Mouse (Mus musculus) midbrain, embryonic 13.5 days (tissue): ENCODE results near the gene Rhob. TPM values are rescaled to one million over a fixed set of nuclear protein-coding genes. Genes with fewer than 3 reads are reported as not detected.

Experiments
- ATAC-seq: fragments of 200-750 bp; cut with Nextera tagmentation; 2 replicates; pipeline ENCODE4 v1.8.0; 2017; ENCODE audit warnings: mild to moderate bottlenecking, moderate TSS enrichment, moderate library complexity
- H3K27ac ChIP-seq: fragments of 300-500 bp; sonication (generic); 2 replicates; pipeline ENCODE4 v1.5.1; 2015; ENCODE audit warnings: inconsistent platforms, mild to moderate bottlenecking, moderate library complexity
- H3K27me3 ChIP-seq: fragments of 300-500 bp; sonication (generic); 2 replicates; pipeline ENCODE4 v1.6.1; 2015; ENCODE audit warnings: mild to moderate bottlenecking, inconsistent platforms
- H3K36me3 ChIP-seq: fragments of 300-500 bp; sonication (generic); 2 replicates; pipeline ENCODE4 v1.6.1; 2015; ENCODE audit warnings: mild to moderate bottlenecking, inconsistent platforms
- H3K4me1 ChIP-seq: fragments of 300-500 bp; sonication (generic); replicated peaks from 2 replicates; pipeline ENCODE4 v1.6.1; 2015; ENCODE audit warnings: inconsistent platforms
- H3K4me2 ChIP-seq: fragments of 300-500 bp; sonication (generic); replicated peaks from 2 replicates; pipeline ENCODE4 v1.6.1; 2015; ENCODE audit warnings: moderate library complexity, mild to moderate bottlenecking, inconsistent platforms
- H3K4me3 ChIP-seq: fragments of 300-500 bp; sonication (generic); replicated peaks from 2 replicates; pipeline ENCODE4 v1.5.1; 2015; ENCODE audit warnings: mild to moderate bottlenecking, inconsistent platforms
- H3K9ac ChIP-seq: fragments of 300-500 bp; sonication (generic); replicated peaks from 2 replicates; pipeline ENCODE4 v1.6.1; 2015; ENCODE audit warnings: mild to moderate bottlenecking, inconsistent platforms
- H3K9me3 ChIP-seq: fragments of 300-500 bp; sonication (generic); 2 replicates; pipeline ENCODE4 v1.6.1; 2016; ENCODE audit warnings: mild to moderate bottlenecking, inconsistent platforms
- WGBS: fragments of 180-500 bp; shearing (Covaris S2); methylation state at CpG from one replicate; pipeline ENCODE4 v1.1.7; 2015; 5-methylcytosine and 5-hydroxymethylcytosine counted together
- polyA plus RNA-seq: library from polyadenylated mRNA; unstranded; fragments of >200 nt; fragmentation: Nextera tagmentation; extraction: Ambion mirVana; gene quantifications from 2 replicates; pipeline ENCODE4 v1.2.1, GENCODE M21; 2015

The Rhob gene
- polyA plus RNA-seq, 1 experiment from 2014 or later: 67.8 TPM

DNA sequence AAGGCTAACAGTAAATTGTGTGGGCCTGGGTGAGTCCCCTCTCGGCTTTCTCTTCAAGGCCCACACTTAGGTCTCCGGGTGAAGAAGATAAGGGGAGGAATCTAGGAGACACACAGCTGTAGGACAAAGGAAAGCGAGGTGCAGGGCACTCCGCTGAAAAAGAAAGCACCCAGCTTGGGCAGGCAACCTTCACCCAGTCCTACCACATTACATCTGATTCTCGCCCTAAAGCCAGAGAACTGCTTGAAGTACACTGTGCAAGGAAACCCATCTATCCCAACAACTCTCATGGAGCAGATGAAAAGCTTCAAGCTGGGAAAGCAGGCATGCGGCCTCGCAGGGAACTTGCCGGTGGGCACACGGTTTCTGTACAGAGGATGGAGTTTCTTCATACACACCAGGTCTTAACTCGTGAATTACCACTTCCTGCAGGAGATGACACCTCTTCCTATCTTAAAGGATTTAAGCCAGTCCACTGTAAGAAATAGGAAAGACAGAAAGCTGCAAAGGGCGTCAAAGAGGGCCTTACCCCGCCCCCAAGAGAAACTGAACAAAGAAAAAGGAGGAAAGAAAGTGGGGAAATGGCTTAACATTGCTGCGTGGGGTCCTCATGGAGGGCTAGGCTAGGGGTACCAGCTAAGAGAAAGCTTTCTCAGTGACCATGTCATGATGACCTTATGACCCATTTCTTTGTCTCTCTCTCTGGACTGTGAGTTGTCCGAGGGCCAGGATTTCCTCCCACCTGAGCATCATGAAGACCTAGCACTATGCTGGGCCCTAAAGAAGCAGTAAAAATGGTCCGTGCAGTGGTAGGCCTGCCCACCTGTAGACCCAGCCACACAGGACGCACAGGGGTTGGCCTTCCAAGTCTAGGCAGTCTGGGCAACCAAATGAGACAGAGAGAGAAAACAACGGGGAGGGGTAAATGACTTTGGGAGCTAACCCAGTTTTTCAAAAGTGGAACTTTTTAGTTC lies 1.1 kb upstream of the Rhob start:
- no peaks in the 10 kb centered on the region for H3K27me3 ChIP-seq
- peak overlapping the region; percentile 72 for H3K4me2 ChIP-seq
- WGBS: 44% methylated on average over 17 of the region's 17 CpGs
- H3K36me3 ChIP-seq: no peaks in the 10 kb centered on the region
- no peaks in the 10 kb centered on the region for H3K9me3 ChIP-seq
- H3K4me1 ChIP-seq: peaks cover 32% of the 10 kb centered on the region
- H3K27ac ChIP-seq: peak overlapping the region; percentile 100
- peak overlapping the region; percentile 92 for H3K4me3 ChIP-seq
- H3K9ac ChIP-seq: peak overlapping the region; percentile 76
- 0 out of 2 replicates have a peak, but pooled peaks have one; percentile 0 for ATAC-seq

DNA sequence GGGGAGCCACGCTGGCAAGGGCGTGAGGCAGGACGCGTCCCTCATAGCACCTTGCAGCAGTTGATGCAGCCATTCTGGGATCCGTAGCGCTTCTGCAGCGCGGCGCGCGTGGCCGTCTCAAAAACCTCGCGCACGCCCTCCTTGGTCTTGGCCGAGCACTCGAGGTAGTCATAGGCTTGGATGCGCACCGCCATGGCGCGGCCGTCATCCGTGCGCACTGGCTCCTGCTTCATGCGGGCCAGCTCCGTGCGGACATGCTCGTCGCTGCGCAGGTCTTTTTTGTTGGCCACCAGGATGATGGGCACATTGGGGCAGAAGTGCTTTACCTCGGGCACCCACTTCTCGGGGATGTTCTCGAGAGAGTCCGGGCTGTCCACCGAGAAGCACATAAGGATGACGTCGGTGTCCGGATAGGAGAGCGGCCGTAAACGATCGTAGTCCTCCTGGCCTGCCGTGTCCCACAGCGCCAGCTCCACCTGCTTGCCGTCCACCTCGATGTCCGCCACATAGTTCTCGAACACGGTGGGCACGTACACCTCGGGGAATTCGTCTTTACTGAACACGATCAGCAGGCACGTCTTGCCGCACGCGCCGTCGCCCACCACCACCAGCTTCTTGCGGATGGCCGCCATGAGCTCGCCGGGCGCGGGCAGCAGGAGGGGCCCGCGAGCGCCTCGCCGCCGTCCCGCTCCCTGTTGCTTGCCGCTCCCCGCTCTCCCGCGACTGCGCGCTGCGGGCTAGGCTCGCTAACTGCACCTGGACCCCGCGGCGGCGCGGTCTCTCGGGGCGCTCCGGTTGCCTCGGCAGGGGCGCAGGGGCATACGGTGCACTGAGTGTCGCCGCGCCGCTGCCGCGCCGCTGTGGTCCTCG lies 573 bp downstream of the Rhob start:
- Histone ChIP-seq H3K9me3 (no peaks in the 10 kb centered on the region), H3K4me1 (peaks cover 35% of the 10 kb centered on the region), H3K36me3 (no peaks in the 10 kb centered on the region), H3K27ac (peak overlapping the region; percentile 100), H3K27me3 (no peaks in the 10 kb centered on the region), H3K4me3 (peak overlapping the region; percentile 92), H3K4me2 (peak overlapping the region; percentile 72), H3K9ac (peak overlapping the region; percentile 100)
- WGBS: under 1% methylated on average over 99 of the region's 99 CpGs
- peak; percentile 73 for ATAC-seq

DNA sequence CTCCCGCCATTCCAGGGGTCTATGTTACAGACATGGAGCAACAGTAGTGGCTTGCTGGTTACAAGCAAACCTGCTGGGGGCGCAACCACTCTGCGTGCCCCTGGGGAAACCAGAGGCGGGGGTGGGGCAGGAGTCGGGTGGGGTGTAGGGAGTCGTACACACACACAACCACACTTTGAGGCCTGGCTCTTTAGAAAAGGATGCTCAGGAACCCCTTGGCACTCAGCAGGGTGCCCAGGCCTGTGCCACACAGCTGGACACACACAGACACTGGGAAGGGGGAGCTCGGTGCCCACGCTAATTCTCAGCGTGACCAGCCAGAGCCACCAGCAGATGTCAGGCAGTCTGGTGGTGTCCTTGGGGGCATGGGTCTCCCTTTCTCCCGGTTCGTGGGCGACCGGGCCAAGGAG lies 1.2 kb downstream of the Rhob start:
- ATAC-seq: peak; percentile 13
- Histone ChIP-seq H3K4me1 (peaks cover 35% of the 10 kb centered on the region), H3K9ac (peak overlapping the region; percentile 100), H3K4me3 (peak overlapping the region; percentile 92), H3K4me2 (peak overlapping the region; percentile 72), H3K27me3 (no peaks in the 10 kb centered on the region), H3K36me3 (no peaks in the 10 kb centered on the region), H3K27ac (peak overlapping the region; percentile 100), H3K9me3 (no peaks in the 10 kb centered on the region)
- WGBS: under 1% methylated on average over 13 of the region's 13 CpGs

DNA sequence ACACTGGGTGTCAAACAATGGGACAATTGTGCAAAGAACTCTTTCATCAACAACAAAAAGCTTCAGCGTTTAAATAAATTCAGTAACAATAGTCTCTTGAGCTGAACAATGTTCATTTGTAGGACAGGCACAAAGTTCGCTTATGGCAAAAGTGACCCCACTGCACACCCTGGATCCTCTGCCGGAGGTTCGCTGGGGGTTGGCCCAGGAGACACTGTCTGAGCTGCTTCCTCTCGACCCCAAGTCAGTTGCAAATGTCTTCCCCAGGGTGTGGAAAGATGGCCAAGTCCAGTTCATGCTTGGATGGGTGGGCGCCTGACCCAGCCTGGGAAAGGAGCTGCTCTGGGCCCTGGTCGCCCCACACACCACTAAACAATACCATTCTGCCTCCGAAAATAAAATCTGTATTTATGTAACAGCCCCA lies 1.6 kb downstream of the Rhob start:
- H3K27ac ChIP-seq: peak overlapping the region; percentile 100
- H3K9ac ChIP-seq: peak overlapping the region; percentile 100
- H3K27me3 ChIP-seq: no peaks in the 10 kb centered on the region
- H3K4me2 ChIP-seq: peak overlapping the region; percentile 72
- WGBS: 5% methylated on average over 8 of the region's 8 CpGs
- no peaks in the 10 kb centered on the region for H3K36me3 ChIP-seq
- ATAC-seq: no peak
- H3K4me3 ChIP-seq: peak overlapping the region; percentile 92
- peaks cover 35% of the 10 kb centered on the region for H3K4me1 ChIP-seq
- no peaks in the 10 kb centered on the region for H3K9me3 ChIP-seq

DNA sequence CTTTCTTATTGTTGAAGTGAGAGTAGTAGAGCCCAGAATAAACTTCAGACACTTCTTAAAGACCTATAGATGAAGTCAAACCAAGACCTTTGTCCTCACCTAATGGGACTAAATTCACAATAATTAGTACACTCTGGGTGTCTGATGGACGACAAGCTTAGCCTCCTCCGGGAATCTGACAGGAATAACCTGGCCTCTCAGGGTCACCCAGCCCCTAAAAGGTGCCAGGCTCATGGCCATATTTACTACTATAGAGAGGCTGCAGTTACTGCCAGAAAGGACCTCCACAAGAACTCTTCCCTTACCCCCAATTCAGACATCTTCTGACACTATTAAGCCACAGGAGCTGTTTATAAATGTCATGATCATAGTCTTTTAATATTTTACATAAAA lies 2.5 kb downstream of the Rhob start:
- Histone ChIP-seq H3K9ac (peak overlapping the region; percentile 39; the same call in 1 of the 2 replicates), H3K4me1 (peaks cover 35% of the 10 kb centered on the region), H3K4me2 (peak overlapping the region; percentile 72), H3K9me3 (no peaks in the 10 kb centered on the region), H3K27ac (no peak overlapping the region), H3K4me3 (peak overlapping the region; percentile 92), H3K27me3 (no peaks in the 10 kb centered on the region), H3K36me3 (no peaks in the 10 kb centered on the region)
- no peak for ATAC-seq
- 25% methylated on average over 2 of the region's 2 CpGs for WGBS

DNA sequence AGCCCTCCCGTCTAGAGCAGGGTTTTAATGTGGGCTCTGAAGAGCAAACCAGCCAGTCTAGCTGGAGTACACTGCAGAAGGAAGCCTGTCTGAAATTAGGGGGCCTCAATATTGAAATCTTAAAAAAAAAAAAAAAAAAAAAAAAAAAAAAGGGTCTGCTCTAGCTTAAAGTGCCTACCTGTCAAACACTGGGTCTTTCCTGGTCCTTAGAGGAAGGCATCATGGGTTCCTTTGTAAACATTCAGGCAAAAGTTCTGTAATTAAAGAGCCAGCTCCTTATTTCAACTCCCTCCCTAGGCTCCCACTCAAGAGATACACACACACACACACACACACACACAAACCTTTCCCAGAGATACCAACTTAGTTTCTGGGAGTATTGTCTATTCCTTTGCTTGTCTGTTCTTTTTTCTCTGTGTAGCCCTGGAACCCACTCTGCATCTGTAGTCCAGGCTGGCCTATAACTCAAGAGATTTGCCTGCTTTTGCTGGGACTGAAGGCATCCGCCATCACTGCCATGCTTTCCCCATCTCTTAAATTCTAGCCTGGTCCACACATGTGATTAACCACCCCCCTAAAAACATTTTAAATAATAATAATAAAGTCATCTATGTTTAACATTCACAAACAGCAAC lies 3.0 kb downstream of the Rhob start:
- H3K27me3 ChIP-seq: no peaks in the 10 kb centered on the region
- H3K27ac ChIP-seq: peak overlapping the region; percentile 46; the same call in 1 of the 2 replicates
- H3K36me3 ChIP-seq: no peaks in the 10 kb centered on the region
- H3K9ac ChIP-seq: peak overlapping the region; percentile 45
- peak overlapping the region; percentile 72 for H3K4me2 ChIP-seq
- H3K4me1 ChIP-seq: peaks cover 35% of the 10 kb centered on the region
- no peak for ATAC-seq
- WGBS: 40% methylated on average over 2 of the region's 2 CpGs
- H3K9me3 ChIP-seq: no peaks in the 10 kb centered on the region
- peak overlapping the region; percentile 92 for H3K4me3 ChIP-seq

DNA sequence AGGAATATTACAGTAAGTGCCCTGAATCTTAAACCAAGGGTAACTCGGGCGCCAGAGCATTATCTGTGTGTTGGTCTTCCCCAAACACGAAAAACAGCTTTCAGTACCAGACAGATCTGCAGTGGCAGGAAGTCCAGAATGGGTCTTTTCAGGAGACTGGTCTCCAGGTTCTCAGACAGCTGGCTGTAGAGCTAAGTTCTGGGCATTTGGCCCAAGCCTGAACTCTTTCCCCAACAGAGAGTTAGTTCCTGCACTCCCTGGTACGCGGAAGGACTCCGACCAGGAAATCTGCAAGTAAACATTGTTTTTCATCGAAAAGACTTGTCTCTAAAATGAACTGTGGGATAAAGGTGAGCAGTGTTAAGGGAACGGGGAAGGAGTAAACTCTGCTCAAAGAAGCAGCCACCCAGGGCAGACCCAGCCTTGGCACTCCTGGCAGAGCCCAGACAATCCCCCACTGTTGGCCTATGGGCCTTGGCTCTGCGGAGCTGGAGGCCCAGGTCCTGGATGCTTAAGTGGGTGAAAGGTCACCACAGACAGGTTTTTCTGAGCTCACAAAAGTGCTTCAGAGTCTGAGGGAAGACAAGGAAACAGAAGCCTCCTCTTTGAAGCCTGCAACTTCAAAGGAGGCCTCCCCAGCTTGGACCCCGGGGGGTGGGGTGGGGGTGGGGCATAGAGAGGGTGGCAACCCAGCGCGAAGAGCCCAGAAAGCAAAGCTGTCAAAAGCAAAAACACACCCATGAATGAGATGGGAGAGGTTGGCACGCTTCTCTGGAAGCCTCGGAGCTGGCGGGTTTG lies 3.7 kb downstream of the Rhob start:
- peak overlapping the region; percentile 72 for H3K4me2 ChIP-seq
- H3K36me3 ChIP-seq: no peaks in the 10 kb centered on the region
- no peaks in the 10 kb centered on the region for H3K27me3 ChIP-seq
- H3K4me1 ChIP-seq: peaks cover 33% of the 10 kb centered on the region
- no peaks in the 10 kb centered on the region for H3K9me3 ChIP-seq
- ATAC-seq: no peak
- WGBS: 29% methylated on average over 15 of the region's 15 CpGs
- H3K9ac ChIP-seq: peak overlapping the region; percentile 45
- peak overlapping the region; percentile 92; the same call in 1 of the 2 replicates for H3K4me3 ChIP-seq
- H3K27ac ChIP-seq: peak overlapping the region; percentile 46; the same call in 1 of the 2 replicates

DNA sequence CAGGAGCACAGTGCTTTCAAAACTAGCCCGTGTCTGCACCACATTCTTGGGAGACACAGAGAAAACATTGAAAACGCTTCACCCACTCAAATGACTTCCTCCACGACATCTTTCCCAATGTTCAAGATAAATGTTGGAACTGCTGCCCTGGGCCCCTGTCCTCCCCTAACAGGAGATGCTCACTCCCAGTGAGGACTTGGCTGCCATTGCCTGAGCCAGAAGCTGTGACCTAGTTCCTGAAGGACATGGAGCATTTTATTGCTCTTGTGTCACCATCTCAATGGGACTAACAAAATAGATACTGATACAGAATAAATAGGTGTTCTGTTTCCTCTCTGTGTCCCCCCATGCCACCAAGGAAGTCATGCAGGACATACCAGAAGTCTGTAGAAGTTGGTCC lies 5.1 kb downstream of the Rhob start:
- H3K4me3 ChIP-seq: no peak overlapping the region
- H3K36me3 ChIP-seq: no peaks in the 10 kb centered on the region
- H3K9ac ChIP-seq: no peak overlapping the region
- no peaks in the 10 kb centered on the region for H3K9me3 ChIP-seq
- peaks cover 25% of the 10 kb centered on the region for H3K4me1 ChIP-seq
- ATAC-seq: no peak
- no peak overlapping the region for H3K4me2 ChIP-seq
- 92% methylated on average over 3 of the region's 3 CpGs for WGBS
- no peaks in the 10 kb centered on the region for H3K27me3 ChIP-seq
- H3K27ac ChIP-seq: no peak overlapping the region

DNA sequence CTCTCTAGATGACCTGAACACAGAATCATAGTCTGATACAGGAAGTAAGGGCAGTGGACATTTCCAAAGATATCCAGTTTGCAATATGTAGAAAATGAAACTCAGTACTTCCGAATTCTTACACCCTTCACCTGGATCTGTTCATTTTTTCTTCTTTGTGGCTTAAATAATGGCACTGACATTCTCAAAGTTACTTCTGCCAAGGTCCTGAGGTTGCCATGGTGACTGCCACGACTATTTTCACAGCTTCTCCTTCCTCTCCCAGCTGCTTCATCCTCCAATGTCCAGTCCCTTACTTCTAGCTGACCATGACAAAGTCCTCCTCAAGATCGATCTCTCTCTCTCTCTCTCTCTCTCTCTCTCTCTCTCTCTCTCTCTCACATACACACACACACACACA lies 6.4 kb downstream of the Rhob start:
- H3K9me3 ChIP-seq: no peaks in the 10 kb centered on the region

DNA sequence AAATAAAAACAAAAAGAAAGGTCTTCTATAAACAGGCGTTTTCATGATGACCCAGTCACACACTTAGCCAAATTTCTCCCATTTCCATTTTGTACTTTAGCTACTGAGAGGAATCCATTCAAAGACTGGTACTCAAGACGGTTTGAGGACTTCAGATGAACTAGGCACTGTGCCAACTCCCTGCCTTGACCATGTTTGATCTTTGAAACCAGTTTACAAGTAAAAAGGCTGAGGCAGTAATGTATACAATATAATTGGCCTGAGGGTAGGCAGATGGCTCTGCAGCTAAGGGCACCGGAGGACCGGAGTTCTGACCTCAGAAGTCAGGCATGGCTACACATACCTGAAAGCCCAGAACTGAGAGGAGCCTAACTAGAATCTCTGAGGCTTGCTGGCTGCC lies 10.7 kb downstream of the Rhob start:
- Histone ChIP-seq H3K27me3 (no peaks in the 10 kb centered on the region), H3K27ac (no peak overlapping the region), H3K4me2 (no peak overlapping the region), H3K9me3 (no peaks in the 10 kb centered on the region), H3K4me3 (no peak overlapping the region), H3K36me3 (no peaks in the 10 kb centered on the region), H3K4me1 (peaks cover 15% of the 10 kb centered on the region), H3K9ac (no peak overlapping the region)
- ATAC-seq: no peak
- 46% methylated on average over 4 of the region's 4 CpGs for WGBS

More for the DNA sequence above, 6.4 kb downstream of the Rhob start:
- H3K9ac ChIP-seq: no peak overlapping the region
- H3K4me3 ChIP-seq: no peak overlapping the region
- H3K27me3 ChIP-seq: no peaks in the 10 kb centered on the region
- 53% methylated on average over 3 of the region's 3 CpGs for WGBS
- H3K27ac ChIP-seq: no peak overlapping the region
- peaks cover 33% of the 10 kb centered on the region for H3K4me1 ChIP-seq
- ATAC-seq: no peak
- H3K36me3 ChIP-seq: no peaks in the 10 kb centered on the region
- H3K4me2 ChIP-seq: no peak overlapping the region

DNA sequence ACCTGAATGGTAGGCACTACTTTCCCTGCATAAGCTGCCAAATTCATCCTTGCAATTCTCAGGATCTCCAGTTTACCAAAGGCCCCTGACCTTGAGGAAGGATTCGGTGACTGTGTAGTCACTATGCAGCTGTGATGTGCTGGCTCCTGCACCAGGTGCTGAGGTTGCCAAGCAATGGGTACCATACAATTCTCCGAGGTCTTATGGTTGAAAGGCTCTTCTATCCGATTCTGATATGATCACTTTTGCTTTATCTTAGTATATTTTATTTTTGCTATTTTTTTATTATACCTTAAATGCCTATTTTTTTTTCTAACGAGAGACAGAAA lies 11.2 kb downstream of the Rhob start:
- no peak for ATAC-seq
- no peak overlapping the region for H3K9ac ChIP-seq
- no peak overlapping the region for H3K27ac ChIP-seq

More for the DNA sequence above, 11.2 kb downstream of the Rhob start:
- 89% methylated on average over 4 of the region's 4 CpGs for WGBS
- H3K36me3 ChIP-seq: no peaks in the 10 kb centered on the region
- no peak overlapping the region for H3K4me2 ChIP-seq
- H3K27me3 ChIP-seq: no peaks in the 10 kb centered on the region
- H3K9me3 ChIP-seq: no peaks in the 10 kb centered on the region
- H3K4me3 ChIP-seq: no peak overlapping the region
- H3K4me1 ChIP-seq: peaks cover 15% of the 10 kb centered on the region
